Mouse (Mus musculus) embryonic facial prominence, embryonic 12.5 days (tissue): ENCODE data around the gene Rnh1. TPM values are rescaled to one million over a fixed set of nuclear protein-coding genes. Genes with fewer than 3 reads are reported as not detected.

Experiments
- ATAC-seq: fragments of 200-750 bp; cut with Nextera tagmentation; 2 replicates; pipeline ENCODE4 v1.8.0; 2017; ENCODE audit not compliant: insufficient number of reproducible peaks, insufficient read depth, low FRiP score, low TSS enrichment
- H3K27ac ChIP-seq: fragments of 300-500 bp; sonication (generic); 2 replicates; pipeline ENCODE4 v1.5.1; 2016; ENCODE audit warnings: mild to moderate bottlenecking
- H3K27me3 ChIP-seq: fragments of 300-500 bp; sonication (generic); 2 replicates; pipeline ENCODE4 v1.6.1; 2016; ENCODE audit warnings: mild to moderate bottlenecking, moderate library complexity
- H3K36me3 ChIP-seq: fragments of 300-500 bp; sonication (generic); 2 replicates; pipeline ENCODE4 v1.6.1; 2016; ENCODE audit warnings: mild to moderate bottlenecking
- H3K4me1 ChIP-seq: fragments of 300-500 bp; sonication (generic); 2 replicates; pipeline ENCODE4 v1.6.1; 2016
- H3K4me2 ChIP-seq: fragments of 300-500 bp; sonication (generic); replicated peaks from 2 replicates; pipeline ENCODE4 v1.6.1; 2016; ENCODE audit warnings: mild to moderate bottlenecking, moderate library complexity
- H3K4me3 ChIP-seq: fragments of 300-500 bp; sonication (generic); 2 replicates; pipeline ENCODE4 v1.5.1; 2016; ENCODE audit warnings: mild to moderate bottlenecking
- H3K9ac ChIP-seq: fragments of 300-500 bp; sonication (generic); 2 replicates; pipeline ENCODE4 v1.6.1; 2016; ENCODE audit warnings: mild to moderate bottlenecking, moderate library complexity
- H3K9me3 ChIP-seq: fragments of 300-500 bp; sonication (generic); 2 replicates; pipeline ENCODE4 v1.6.1; 2016; ENCODE audit warnings: mild to moderate bottlenecking, moderate library complexity
- WGBS: fragments of 180-500 bp; shearing (Covaris S2); methylation state at CpG from one replicate; pipeline ENCODE4 v1.1.7; 2016; 5-methylcytosine and 5-hydroxymethylcytosine counted together
- microRNA counts: library from miRNA; unstranded; fragments of <30 nt; microRNA quantifications from one replicate; lab custom pipeline; 2017
- microRNA-seq: library from miRNA; unstranded; fragments of <30 nt; microRNA quantifications from one replicate; pipeline ENCODE4, GENCODE M21; 2017
- polyA plus RNA-seq: library from polyadenylated mRNA; unstranded; fragments of >200 nt; fragmentation: Nextera tagmentation; extraction: Ambion mirVana; gene quantifications from 2 replicates; pipeline ENCODE4 v1.2.1, GENCODE M21; 2016

The Rnh1 gene
- polyA plus RNA-seq, 1 experiment from 2014 or later: 87.9 TPM

- H3K9me3 ChIP-seq: no peaks in the 10 kb centered on the region
- H3K9ac ChIP-seq: peak within 1 kb of the TSS; percentile 41
- no peaks in the 10 kb centered on the region for H3K36me3 ChIP-seq
- WGBS: 44% methylated on average over 14 of the region's 14 CpGs
- H3K27me3 ChIP-seq: peaks cover 12% of the 10 kb centered on the region; the same call in 1 of the 2 replicates
- ATAC-seq: no peak
- H3K27ac ChIP-seq: peak within 1 kb of the TSS; percentile 73
- H3K4me2 ChIP-seq: peak within 1 kb of the TSS; percentile 53
- H3K4me1 ChIP-seq: 0 out of 2 replicates have a peak, but pooled peaks cover 3% of the 10 kb centered on the region
- peak within 1 kb of the TSS; percentile 53 for H3K4me3 ChIP-seq
These were observed 50.4 kb downstream of the Rnh1 start, which contains the start of gene Ptdss2 for GRCm38 (mm10) chr7:141122245-141122644. Gene Ptdss2, plus strand, starts transcription at chr7:141122382.

- Histone ChIP-seq H3K36me3 (no peaks in the 10 kb centered on the region), H3K4me3 (no peak overlapping the region), H3K27ac (no peak overlapping the region), H3K4me2 (no peak overlapping the region), H3K4me1 (0 out of 2 replicates have a peak, but pooled peaks cover 3% of the 10 kb centered on the region), H3K9ac (no peak overlapping the region), H3K9me3 (no peaks in the 10 kb centered on the region), H3K27me3 (peaks cover 15% of the 10 kb centered on the region)
- WGBS: 78% methylated on average over 5 of the region's 5 CpGs
- no peak for ATAC-seq
These were observed 51.6 kb downstream of the Rnh1 start for GRCm38 (mm10) chr7:141121051-141121531.

- Histone ChIP-seq H3K4me3 (no peak overlapping the region), H3K27ac (no peak overlapping the region), H3K4me2 (no peak overlapping the region), H3K27me3 (peaks cover 15% of the 10 kb centered on the region), H3K4me1 (0 out of 2 replicates have a peak, but pooled peaks cover 3% of the 10 kb centered on the region), H3K9ac (no peak overlapping the region), H3K9me3 (no peaks in the 10 kb centered on the region), H3K36me3 (no peaks in the 10 kb centered on the region)
- ATAC-seq: no peak
- 89% methylated on average over 3 of the region's 3 CpGs for WGBS
These were observed 52.1 kb downstream of the Rnh1 start for GRCm38 (mm10) chr7:141120605-141121004.

- H3K9ac ChIP-seq: no peak overlapping the region
- WGBS: 75% methylated on average over 3 of the region's 3 CpGs
- no peak overlapping the region for H3K27ac ChIP-seq
- no peaks in the 10 kb centered on the region for H3K36me3 ChIP-seq
- no peak overlapping the region for H3K4me3 ChIP-seq
- no peak for ATAC-seq
- no peak overlapping the region for H3K4me2 ChIP-seq
- 0 out of 2 replicates have a peak, but pooled peaks cover 3% of the 10 kb centered on the region for H3K4me1 ChIP-seq
- no peaks in the 10 kb centered on the region for H3K9me3 ChIP-seq
- peaks cover 15% of the 10 kb centered on the region for H3K27me3 ChIP-seq
These were observed 53.2 kb downstream of the Rnh1 start for GRCm38 (mm10) chr7:141119487-141119886.

- Histone ChIP-seq H3K4me3 (0 out of 2 replicates have a peak within 1 kb of the TSS, but pooled peaks have one; percentile 9), H3K4me1 (0 out of 2 replicates have a peak, but pooled peaks cover 3% of the 10 kb centered on the region), H3K9ac (no peak within 1 kb of the TSS), H3K27me3 (peaks cover 15% of the 10 kb centered on the region), H3K4me2 (peak within 1 kb of the TSS; percentile 34), H3K9me3 (no peaks in the 10 kb centered on the region), H3K36me3 (no peaks in the 10 kb centered on the region), H3K27ac (no peak within 1 kb of the TSS)
- WGBS: 5% methylated on average over 9 of the region's 9 CpGs
- ATAC-seq: no peak
These were observed 55.0 kb downstream of the Rnh1 start, which contains the start of gene Ano9 for GRCm38 (mm10) chr7:141117636-141118035. Gene Ano9, minus strand, starts transcription at chr7:141117806.

- Histone ChIP-seq H3K4me2 (no peak overlapping the region), H3K27me3 (peaks cover 15% of the 10 kb centered on the region), H3K4me1 (no peaks in the 10 kb centered on the region), H3K4me3 (no peak overlapping the region), H3K9ac (no peak overlapping the region), H3K27ac (no peak overlapping the region), H3K9me3 (no peaks in the 10 kb centered on the region), H3K36me3 (no peaks in the 10 kb centered on the region)
- WGBS: 89% methylated on average over 9 of the region's 9 CpGs
- ATAC-seq: no peak
These were observed 56.8 kb downstream of the Rnh1 start for GRCm38 (mm10) chr7:141115874-141116273.

MicroRNAs within 50 kb of the gene (microRNA counts, 519-probe panel; counts per million panel counts)
- 5,033 counts per million, percentile 86 among the panel's probes with 10 or more counts for microRNA mmu-miR-210 (lab: Ali Mortazavi, UCI)

Small RNA genes within 50 kb of the gene (microRNA-seq; reads per million reads assigned to microRNA genes)
- gene Mir210: 525 reads per million, percentile 69 among the genes with 10 or more reads in this experiment

Other genes with a start within 250 kb of the Rnh1 start
- 23.0 and 24.4 TPM in 2 replicates for gene Pgghg, start 231.5 kb downstream of the Rnh1 start, polyA plus RNA-seq
- 4.2 and 4.5 TPM in 2 replicates for gene Ifitm5, start 222.6 kb downstream of the Rnh1 start, polyA plus RNA-seq
- 0.65 TPM in 1 of 2 replicates, not detected in the other for gene Gm45717, start 216.9 kb downstream of the Rnh1 start, polyA plus RNA-seq
- gene Ifitm2, start 216.9 kb downstream of the Rnh1 start, polyA plus RNA-seq: 864 and 899 TPM in 2 replicates
- gene Ifitm1, start 205.6 kb downstream of the Rnh1 start, polyA plus RNA-seq: 35.5 and 37.6 TPM in 2 replicates
- gene Ifitm3, start 162.1 kb downstream of the Rnh1 start, polyA plus RNA-seq: 48.0 and 52.4 TPM in 2 replicates
- gene Ifitm6, start 154.9 kb downstream of the Rnh1 start, polyA plus RNA-seq: 0.43 TPM in 1 of 2 replicates, not detected in the other
- gene Gm17387, start 143.7 kb downstream of the Rnh1 start, polyA plus RNA-seq: not detected in 2 replicates
- 35.2 and 39.2 TPM in 2 replicates for gene B4galnt4, start 111.8 kb downstream of the Rnh1 start, polyA plus RNA-seq
- 13.3 and 16.2 TPM in 2 replicates for gene Pkp3, start 94.6 kb downstream of the Rnh1 start, polyA plus RNA-seq
- gene Sigirr, start 72.3 kb downstream of the Rnh1 start, polyA plus RNA-seq: 1.9 and 3.0 TPM in 2 replicates
- 2.2 and 2.5 TPM in 2 replicates for gene Ano9, start 55.1 kb downstream of the Rnh1 start, polyA plus RNA-seq
- gene Ptdss2, start 50.5 kb downstream of the Rnh1 start, polyA plus RNA-seq: 82.2 and 84.7 TPM in 2 replicates
- gene Hras, start 21.1 kb upstream of the Rnh1 start, polyA plus RNA-seq: 91.0 and 111 TPM in 2 replicates
- 12.1 and 13.4 TPM in 2 replicates for gene Lrrc56, start 21.3 kb upstream of the Rnh1 start, polyA plus RNA-seq
- 3.9 TPM in 2 replicates for gene Lmntd2, start 41.2 kb upstream of the Rnh1 start, polyA plus RNA-seq
- 38.6 and 42.3 TPM in 2 replicates for gene Rassf7, start 43.0 kb upstream of the Rnh1 start, polyA plus RNA-seq
- 87.1 and 99.9 TPM in 2 replicates for gene Phrf1, start 55.9 kb upstream of the Rnh1 start, polyA plus RNA-seq
- gene Irf7, start 93.6 kb upstream of the Rnh1 start, polyA plus RNA-seq: 0.99 and 1.1 TPM in 2 replicates
- not detected in 2 replicates for gene Cdhr5, start 103.9 kb upstream of the Rnh1 start, polyA plus RNA-seq
- 4.0 and 5.0 TPM in 2 replicates for gene Sct, start 106.3 kb upstream of the Rnh1 start, polyA plus RNA-seq
- 1.7 and 2.3 TPM in 2 replicates for gene Drd4, start 119.1 kb upstream of the Rnh1 start, polyA plus RNA-seq
- gene Deaf1, start 154.8 kb upstream of the Rnh1 start, polyA plus RNA-seq: 75.4 and 83.4 TPM in 2 replicates
- 54.3 and 56.7 TPM in 2 replicates for gene Tmem80, start 154.9 kb upstream of the Rnh1 start, polyA plus RNA-seq
- 5.6 and 5.7 TPM in 2 replicates for gene Eps8l2, start 166.0 kb upstream of the Rnh1 start, polyA plus RNA-seq
- gene Taldo1, start 219.3 kb upstream of the Rnh1 start, polyA plus RNA-seq: 303 and 306 TPM in 2 replicates
- 62.2 and 68.5 TPM in 2 replicates for gene Gatd1, start 241.3 kb upstream of the Rnh1 start, polyA plus RNA-seq